Mouse (Mus musculus): ENCODE data around the gene Pdcd10. TPM values are rescaled to one million over a fixed set of nuclear protein-coding genes. Genes with fewer than 3 reads are reported as not detected.

Gene Pdcd10
- polyA plus RNA-seq (2012; rRNA removed), result 22.6 and 25.3 TPM in 2 replicates

DNA sequence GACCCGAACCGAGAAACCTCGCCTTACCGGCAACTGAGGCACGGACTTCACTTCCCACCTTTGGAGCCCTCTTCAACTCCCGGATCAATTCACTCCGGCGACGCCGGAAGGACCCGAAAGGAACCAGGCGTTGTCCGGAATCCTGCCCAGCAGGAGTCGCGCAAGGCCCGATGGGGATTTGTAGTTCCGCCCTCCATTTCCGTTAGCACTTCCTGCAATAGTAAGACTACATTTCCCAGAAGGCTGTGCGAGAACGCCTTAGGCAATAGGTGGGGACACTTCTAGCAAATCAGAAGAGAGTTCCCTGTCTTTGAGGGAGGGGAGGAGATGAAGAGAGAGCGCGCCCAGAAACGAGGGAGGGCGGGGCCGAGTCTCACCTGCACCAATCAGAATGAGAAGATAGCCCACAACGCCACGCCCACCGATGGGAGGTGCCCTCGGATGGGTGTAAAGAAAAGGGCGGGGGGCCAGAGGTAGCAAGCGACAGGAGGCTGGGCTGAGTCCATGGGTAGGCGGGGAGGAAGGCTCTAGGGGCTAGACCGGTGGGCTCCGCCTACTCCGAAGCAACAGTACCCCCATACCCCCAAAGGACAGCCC lies at the start of gene Pdcd10:
Gene Pdcd10, minus strand, starts transcription at position 162 of the 597 bp plus-strand sequence.

DNA sequence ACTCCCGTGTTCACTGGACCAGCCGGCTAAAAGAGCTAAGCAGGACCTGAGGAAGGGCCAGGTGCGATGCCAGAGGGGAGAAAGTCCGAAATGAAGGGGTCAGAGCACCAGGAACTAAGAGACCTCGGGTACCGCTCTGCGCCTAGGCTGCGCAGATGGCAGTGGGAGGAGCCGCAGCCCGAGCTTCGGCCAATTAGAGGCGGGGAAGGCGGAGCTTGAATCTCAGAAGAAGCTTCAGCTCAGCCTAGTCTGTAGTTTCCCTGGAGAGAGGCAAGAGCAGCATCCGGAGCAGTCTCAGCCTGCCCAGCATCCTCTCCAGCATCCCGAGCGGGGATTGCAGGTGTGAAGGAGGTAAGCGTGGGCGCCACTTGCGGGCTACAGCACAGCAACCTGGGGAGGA lies 636 bp upstream of the Pdcd10 start, which contains the start of gene Serpini1:
Gene Serpini1, plus strand, starts transcription at position 256 of the 400 bp plus-strand sequence.

GRCm38 (mm10) chr3:75482056-75482455 lies 74.6 kb downstream of the Pdcd10 start, which contains the start of gene Wdr49:
TSS of gene Wdr49 (minus strand) at chr3:75482156.

Other genes with a start within 250 kb of the Pdcd10 start
- not detected in 2 replicates for gene Wdr49, start 74.7 kb downstream of the Pdcd10 start, polyA plus RNA-seq (2012; rRNA removed)
- gene Serpini1, start 691 bp upstream of the Pdcd10 start, polyA plus RNA-seq (2012; rRNA removed), result 0.12 and 0.16 TPM in 2 replicates
- gene Gm29133, start 191.3 kb upstream of the Pdcd10 start, polyA plus RNA-seq (2012; rRNA removed), result not detected in 2 replicates